Mouse (Mus musculus) forebrain, embryonic 12.5 days (tissue): ENCODE measurements around the gene Vgll4. TPM values are rescaled to one million over a fixed set of nuclear protein-coding genes. Genes with fewer than 3 reads are reported as not detected.

Experiments used
- ATAC-seq: fragments of 200-750 bp; cut with Nextera tagmentation; 2 replicates; pipeline ENCODE4 v1.8.0; 2017; ENCODE audit warnings: moderate TSS enrichment; ENCODE audit not compliant: low FRiP score
- H3K27ac ChIP-seq: fragments of 300-500 bp; sonication (generic); 2 replicates; pipeline ENCODE4 v1.5.1; 2016; ENCODE audit warnings: mild to moderate bottlenecking
- H3K27me3 ChIP-seq: fragments of 300-500 bp; sonication (generic); 2 replicates; pipeline ENCODE4 v1.6.1; 2016; ENCODE audit warnings: mild to moderate bottlenecking
- H3K36me3 ChIP-seq: fragments of 300-500 bp; sonication (generic); replicated peaks from 2 replicates; pipeline ENCODE4 v1.6.1; 2016; ENCODE audit warnings: mild to moderate bottlenecking
- H3K4me1 ChIP-seq: fragments of 300-500 bp; sonication (generic); 2 replicates; pipeline ENCODE4 v1.6.1; 2016
- H3K4me2 ChIP-seq: fragments of 300-500 bp; sonication (generic); 2 replicates; pipeline ENCODE4 v1.6.1; 2016; ENCODE audit warnings: mild to moderate bottlenecking, moderate library complexity
- H3K4me3 ChIP-seq: fragments of 300-500 bp; sonication (generic); replicated peaks from 2 replicates; pipeline ENCODE4 v1.5.1; 2016; ENCODE audit warnings: mild to moderate bottlenecking
- H3K9ac ChIP-seq: fragments of 300-500 bp; sonication (generic); 2 replicates; pipeline ENCODE4 v1.6.1; 2016; ENCODE audit warnings: mild to moderate bottlenecking
- H3K9me3 ChIP-seq: fragments of 300-500 bp; sonication (generic); 2 replicates; pipeline ENCODE4 v1.6.1; 2016
- WGBS: fragments of 180-500 bp; shearing (Covaris S2); methylation state at CpG from one replicate; pipeline ENCODE4 v1.1.7; 2016; 5-methylcytosine and 5-hydroxymethylcytosine counted together
- polyA plus RNA-seq: library from polyadenylated mRNA; unstranded; fragments of >200 nt; fragmentation: Nextera tagmentation; extraction: Ambion mirVana; gene quantifications from 2 replicates; pipeline ENCODE4 v1.2.1, GENCODE M21; 2016

Vgll4 gene
- polyA plus RNA-seq, 1 experiment from 2014 or later = 96.1 TPM

GRCm38 (mm10) chr6:114957756-114958155 lies 12.0 kb downstream of the Vgll4 start:
- H3K27ac ChIP-seq = no peak overlapping the region
- H3K4me3 ChIP-seq = no peak overlapping the region
- no peak overlapping the region for H3K4me2 ChIP-seq
- ATAC-seq = no peak
- peaks cover 23% of the 10 kb centered on the region for H3K27me3 ChIP-seq
- peaks cover under 1% of the 10 kb centered on the region; the same call in 1 of the 2 replicates for H3K4me1 ChIP-seq
- no peaks in the 10 kb centered on the region for H3K36me3 ChIP-seq
- H3K9ac ChIP-seq = no peak overlapping the region
- WGBS = 82% methylated on average over 12 of the region's 12 CpGs
- no peaks in the 10 kb centered on the region for H3K9me3 ChIP-seq

- H3K4me1 ChIP-seq = peaks cover 10% of the 10 kb centered on the region; the same call in 1 of the 2 replicates
- no peak overlapping the region for H3K9ac ChIP-seq
- no peaks in the 10 kb centered on the region for H3K36me3 ChIP-seq
- no peak for ATAC-seq
- peaks cover 24% of the 10 kb centered on the region for H3K27me3 ChIP-seq
- no peak overlapping the region for H3K4me2 ChIP-seq
- WGBS = 89% methylated on average over 5 of the region's 5 CpGs
- no peak overlapping the region for H3K27ac ChIP-seq
- no peak overlapping the region for H3K4me3 ChIP-seq
- no peaks in the 10 kb centered on the region for H3K9me3 ChIP-seq
Measured at GRCm38 (mm10) chr6:114954496-114954895, 15.3 kb downstream of the Vgll4 start.

- peaks cover 24% of the 10 kb centered on the region for H3K27me3 ChIP-seq
- H3K27ac ChIP-seq = no peak overlapping the region
- H3K4me2 ChIP-seq = no peak overlapping the region
- H3K4me3 ChIP-seq = no peak overlapping the region
- no peaks in the 10 kb centered on the region for H3K9me3 ChIP-seq
- H3K9ac ChIP-seq = no peak overlapping the region
- H3K4me1 ChIP-seq = peaks cover 10% of the 10 kb centered on the region; the same call in 1 of the 2 replicates
- ATAC-seq = no peak
- 92% methylated on average over 5 of the region's 5 CpGs for WGBS
- no peaks in the 10 kb centered on the region for H3K36me3 ChIP-seq
Measured at GRCm38 (mm10) chr6:114953601-114954000, 16.2 kb downstream of the Vgll4 start.

GRCm38 (mm10) chr6:114952356-114952755 lies 17.4 kb downstream of the Vgll4 start:
- Histone ChIP-seq H3K9ac (no peak overlapping the region), H3K4me1 (peaks cover 10% of the 10 kb centered on the region; the same call in 1 of the 2 replicates), H3K36me3 (no peaks in the 10 kb centered on the region), H3K9me3 (no peaks in the 10 kb centered on the region), H3K27me3 (peaks cover 25% of the 10 kb centered on the region), H3K4me2 (no peak overlapping the region), H3K4me3 (no peak overlapping the region), H3K27ac (peak overlapping the region; percentile 54)
- ATAC-seq = peak; percentile 71; the same call in 1 of the 2 replicates
- 28% methylated on average over 5 of the region's 5 CpGs for WGBS

GRCm38 (mm10) chr6:114944456-114945438 lies 25.0 kb downstream of the Vgll4 start:
- Histone ChIP-seq H3K4me2 (no peak overlapping the region), H3K4me1 (no peaks in the 10 kb centered on the region), H3K4me3 (no peak overlapping the region), H3K9me3 (no peaks in the 10 kb centered on the region), H3K27ac (no peak overlapping the region), H3K27me3 (peaks cover 10% of the 10 kb centered on the region; the same call in 1 of the 2 replicates), H3K9ac (no peak overlapping the region), H3K36me3 (no peaks in the 10 kb centered on the region)
- 88% methylated on average over 14 of the region's 14 CpGs for WGBS
- no peak for ATAC-seq

- 86% methylated on average over 8 of the region's 8 CpGs for WGBS
- Histone ChIP-seq H3K9ac (no peak overlapping the region), H3K27me3 (no peaks in the 10 kb centered on the region), H3K4me1 (no peaks in the 10 kb centered on the region), H3K36me3 (no peaks in the 10 kb centered on the region), H3K9me3 (no peaks in the 10 kb centered on the region), H3K27ac (no peak overlapping the region), H3K4me2 (no peak overlapping the region), H3K4me3 (no peak overlapping the region)
- ATAC-seq = no peak
Measured at GRCm38 (mm10) chr6:114941201-114941849, 28.5 kb downstream of the Vgll4 start.

GRCm38 (mm10) chr6:114939666-114940065 lies 30.1 kb downstream of the Vgll4 start:
- H3K27ac ChIP-seq = no peak overlapping the region
- H3K36me3 ChIP-seq = no peaks in the 10 kb centered on the region
- no peak for ATAC-seq
- no peak overlapping the region for H3K4me3 ChIP-seq
- 84% methylated on average over 2 of the region's 2 CpGs for WGBS
- H3K4me2 ChIP-seq = no peak overlapping the region
- H3K9ac ChIP-seq = no peak overlapping the region
- H3K9me3 ChIP-seq = no peaks in the 10 kb centered on the region
- no peaks in the 10 kb centered on the region for H3K27me3 ChIP-seq
- H3K4me1 ChIP-seq = no peaks in the 10 kb centered on the region

GRCm38 (mm10) chr6:114936941-114937313 lies 32.9 kb downstream of the Vgll4 start:
- peaks cover under 1% of the 10 kb centered on the region; the same call in 1 of the 2 replicates for H3K4me1 ChIP-seq
- no peak overlapping the region for H3K4me2 ChIP-seq
- no peak overlapping the region for H3K9ac ChIP-seq
- H3K9me3 ChIP-seq = no peaks in the 10 kb centered on the region
- no peak overlapping the region for H3K4me3 ChIP-seq
- H3K27me3 ChIP-seq = no peaks in the 10 kb centered on the region; the same call in 1 of the 2 replicates
- 81% methylated on average over 5 of the region's 5 CpGs for WGBS
- no peak overlapping the region for H3K27ac ChIP-seq
- no peaks in the 10 kb centered on the region for H3K36me3 ChIP-seq
- no peak for ATAC-seq

GRCm38 (mm10) chr6:114936297-114936940 lies 33.4 kb downstream of the Vgll4 start:
- H3K9me3 ChIP-seq = no peaks in the 10 kb centered on the region
- peaks cover 5% of the 10 kb centered on the region for H3K4me1 ChIP-seq
- no peak overlapping the region for H3K4me3 ChIP-seq
- no peak overlapping the region for H3K4me2 ChIP-seq
- no peaks in the 10 kb centered on the region for H3K36me3 ChIP-seq
- no peak overlapping the region for H3K27ac ChIP-seq
- no peak for ATAC-seq
- H3K27me3 ChIP-seq = no peaks in the 10 kb centered on the region; the same call in 1 of the 2 replicates
- WGBS = 82% methylated on average over 19 of the region's 19 CpGs
- H3K9ac ChIP-seq = no peak overlapping the region

- H3K4me3 ChIP-seq = no peak overlapping the region
- peaks cover 4% of the 10 kb centered on the region; the same call in 1 of the 2 replicates for H3K27me3 ChIP-seq
- 78% methylated on average over 3 of the region's 3 CpGs for WGBS
- no peak for ATAC-seq
- no peak overlapping the region for H3K27ac ChIP-seq
- peaks cover 16% of the 10 kb centered on the region for H3K4me1 ChIP-seq
- H3K36me3 ChIP-seq = no peaks in the 10 kb centered on the region
- H3K4me2 ChIP-seq = no peak overlapping the region
- H3K9ac ChIP-seq = no peak overlapping the region
- H3K9me3 ChIP-seq = no peaks in the 10 kb centered on the region
Measured at GRCm38 (mm10) chr6:114935362-114935761, 34.4 kb downstream of the Vgll4 start.

- peaks cover 23% of the 10 kb centered on the region for H3K4me1 ChIP-seq
- no peak overlapping the region for H3K9ac ChIP-seq
- 89% methylated on average over 11 of the region's 11 CpGs for WGBS
- no peak for ATAC-seq
- H3K27ac ChIP-seq = no peak overlapping the region
- H3K27me3 ChIP-seq = peaks cover 7% of the 10 kb centered on the region; the same call in 1 of the 2 replicates
- H3K36me3 ChIP-seq = no peaks in the 10 kb centered on the region
- H3K4me2 ChIP-seq = no peak overlapping the region
- no peaks in the 10 kb centered on the region for H3K9me3 ChIP-seq
- no peak overlapping the region for H3K4me3 ChIP-seq
Measured at GRCm38 (mm10) chr6:114934045-114934444, 35.7 kb downstream of the Vgll4 start.

GRCm38 (mm10) chr6:114932991-114933392 lies 36.8 kb downstream of the Vgll4 start:
- 89% methylated on average over 3 of the region's 3 CpGs for WGBS
- Histone ChIP-seq H3K4me1 (peaks cover 23% of the 10 kb centered on the region), H3K9me3 (no peaks in the 10 kb centered on the region), H3K27me3 (peaks cover 7% of the 10 kb centered on the region; the same call in 1 of the 2 replicates), H3K27ac (no peak overlapping the region), H3K4me3 (no peak overlapping the region), H3K4me2 (no peak overlapping the region), H3K9ac (no peak overlapping the region), H3K36me3 (no peaks in the 10 kb centered on the region)
- no peak for ATAC-seq
